Mouse (Mus musculus): ENCODE data around the gene Mphosph6.

The Mphosph6 gene

DNA sequence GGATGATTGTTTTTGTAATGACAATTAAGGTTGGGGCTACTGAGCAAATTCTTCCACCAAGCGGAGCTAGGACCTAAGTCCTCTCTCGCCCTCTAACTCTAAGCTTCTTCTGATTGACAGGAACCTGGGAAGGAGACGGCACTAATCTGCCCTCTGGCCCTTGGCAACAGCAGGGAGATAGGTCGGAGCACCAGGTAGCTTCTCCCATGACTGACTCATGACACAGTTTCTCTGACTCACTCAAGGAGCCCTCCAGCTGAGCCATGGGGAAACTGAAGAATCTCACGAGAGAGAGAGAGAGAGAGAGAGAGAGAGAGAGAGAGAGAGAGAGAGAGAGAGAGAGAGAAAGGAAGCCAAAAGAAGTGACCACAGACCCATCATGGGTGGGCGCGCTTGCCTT lies 32.8 kb downstream of the Mphosph6 start:
- no peak for DNase-seq (ENCODE audit: low spot score in 2 of 2)

DNA sequence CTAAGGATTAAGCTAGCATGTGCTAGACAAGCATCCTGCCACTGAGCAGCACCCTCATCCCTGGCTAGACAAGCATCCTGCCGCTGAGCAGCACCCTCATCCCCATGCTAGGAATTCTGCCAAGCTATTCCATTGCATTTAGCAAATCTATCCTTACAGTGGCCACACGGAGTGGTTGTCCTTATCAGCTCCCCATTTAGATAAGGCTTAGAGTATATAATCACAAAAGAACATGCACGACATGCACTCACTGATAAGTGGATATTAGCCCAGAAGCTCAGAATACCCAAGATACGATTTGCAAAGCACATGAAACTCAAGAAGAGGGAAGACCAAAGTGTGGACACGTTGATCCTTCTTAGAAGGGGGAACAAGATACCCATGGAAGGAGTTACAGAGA lies 35.8 kb downstream of the Mphosph6 start:
- DNase-seq (ENCODE audit: low spot score in 2 of 2): no peak

DNA sequence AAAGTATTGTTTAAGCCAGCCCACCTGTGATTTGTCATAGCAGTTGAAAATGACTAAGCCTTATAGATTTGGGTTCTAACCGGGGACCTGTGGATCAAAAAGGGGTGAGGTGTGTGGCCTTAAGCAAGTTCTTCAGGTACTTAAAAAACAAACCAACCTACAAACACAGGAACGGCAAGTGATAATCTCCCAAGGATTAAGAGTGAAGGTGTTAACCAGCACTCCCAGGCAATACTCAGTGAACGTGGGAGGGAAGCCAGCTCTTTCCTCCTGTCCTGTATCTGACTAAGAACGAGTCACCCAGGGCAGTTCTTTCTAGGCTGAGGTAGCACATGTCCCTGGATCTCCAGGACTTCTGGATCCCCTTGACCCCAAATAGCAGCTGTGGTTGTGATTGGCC lies 37.1 kb downstream of the Mphosph6 start:
- no peak for DNase-seq (ENCODE audit: low spot score in 2 of 2)

DNA sequence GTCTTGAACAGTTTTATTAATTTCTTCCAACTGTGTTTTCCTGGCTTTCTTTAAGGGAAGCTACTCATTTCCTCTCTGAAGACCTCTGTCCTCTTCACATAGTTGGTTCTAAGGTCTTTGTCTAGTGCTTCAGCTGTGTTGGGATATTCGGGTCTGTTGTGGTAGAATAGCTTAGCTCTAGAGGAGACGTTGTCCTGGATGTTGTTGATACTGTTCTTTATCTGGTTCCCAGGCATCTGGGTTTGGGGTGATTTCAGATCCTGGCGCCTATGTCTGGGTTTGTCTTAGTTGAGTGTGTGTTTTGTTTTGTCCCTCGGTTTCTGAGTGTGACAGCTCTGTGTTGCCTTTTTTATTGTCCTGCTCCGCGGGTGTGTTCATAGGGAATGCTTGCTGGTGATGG lies 39.0 kb downstream of the Mphosph6 start:
- no peak for DNase-seq (ENCODE audit: low spot score in 2 of 2)

DNA sequence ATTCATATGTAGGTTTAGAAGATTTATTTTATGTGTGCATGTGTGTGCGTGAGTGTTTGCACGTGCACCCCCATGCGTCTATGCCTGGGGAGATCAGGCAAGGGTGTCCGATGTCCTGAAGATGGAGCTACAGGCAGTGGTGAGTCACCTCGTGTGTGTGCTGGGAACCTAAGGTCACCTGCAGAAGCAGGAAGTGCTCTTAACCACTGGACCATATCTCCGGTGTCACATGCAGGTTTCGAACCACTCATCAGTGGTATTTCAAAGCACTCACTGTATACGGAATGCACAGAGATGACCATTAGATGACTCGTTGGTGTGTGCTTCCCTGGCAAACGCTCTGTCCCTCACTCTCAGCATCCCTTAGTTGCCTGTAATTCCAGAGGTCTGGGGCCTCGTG lies 43.8 kb downstream of the Mphosph6 start:
- DNase-seq (ENCODE audit: low spot score in 2 of 2): no peak

DNA sequence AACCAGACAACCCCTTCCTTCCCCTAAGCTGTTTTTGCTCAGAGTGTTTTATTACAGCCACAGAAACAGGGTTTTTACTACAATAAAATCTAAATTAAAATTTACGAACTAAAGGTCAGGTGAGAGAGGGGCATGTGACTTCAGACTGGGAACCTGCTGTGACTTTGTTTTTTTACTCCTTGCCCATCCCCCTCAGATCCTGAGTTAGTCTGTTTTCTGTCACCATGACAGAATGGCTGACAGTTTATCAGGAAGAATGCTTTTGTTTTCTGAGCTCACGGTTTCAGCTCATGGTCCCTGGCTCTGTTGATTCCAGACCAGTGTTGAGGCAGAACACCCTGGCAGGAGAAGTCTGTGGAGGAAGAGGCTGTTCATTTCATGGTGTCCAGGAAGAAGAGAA lies 52.3 kb downstream of the Mphosph6 start:
- DNase-seq (ENCODE audit: low spot score in 2 of 2): no peak

GRCm38 (mm10) chr8:117747886-117748730 lies 53.6 kb downstream of the Mphosph6 start:
- no peak for DNase-seq (ENCODE audit: low spot score in 2 of 2)

GRCm38 (mm10) chr8:117747428-117747827 lies 54.3 kb downstream of the Mphosph6 start:
- no peak for DNase-seq (ENCODE audit: low spot score in 2 of 2)

- no peak for DNase-seq (ENCODE audit: low spot score in 2 of 2)
Measured at GRCm38 (mm10) chr8:117746651-117747050, 55.1 kb downstream of the Mphosph6 start.

DNA sequence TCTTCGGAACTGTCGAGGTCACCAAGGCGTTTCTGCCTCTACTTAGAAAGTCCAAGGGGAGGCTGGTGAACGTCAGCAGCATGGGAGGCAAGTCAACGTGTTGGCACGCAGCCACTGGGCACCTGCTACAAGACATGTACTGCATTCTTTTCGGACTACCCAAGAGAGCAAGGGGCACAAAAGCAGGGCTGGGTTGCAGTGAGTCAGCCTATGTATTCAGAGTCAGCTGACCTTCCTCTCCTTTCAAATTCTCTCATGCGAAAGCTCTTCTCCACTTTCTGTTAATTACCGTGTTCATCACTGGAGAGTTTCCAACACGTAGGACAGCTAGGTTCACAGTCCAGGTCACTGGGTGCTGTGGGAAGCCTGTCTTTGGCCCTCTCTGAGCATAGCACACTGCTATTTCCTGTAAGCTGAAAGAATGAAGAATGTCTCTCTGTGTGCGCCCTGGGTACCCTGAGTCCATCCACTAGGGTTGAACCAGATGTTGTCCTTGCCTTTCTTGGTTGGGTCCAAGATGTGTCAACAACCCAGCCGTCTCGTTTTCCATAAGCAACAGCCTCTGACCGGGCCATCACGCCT lies 59.2 kb downstream of the Mphosph6 start:
- no peak for DNase-seq (ENCODE audit: low spot score in 2 of 2)
